In the genomic region with DNA sequence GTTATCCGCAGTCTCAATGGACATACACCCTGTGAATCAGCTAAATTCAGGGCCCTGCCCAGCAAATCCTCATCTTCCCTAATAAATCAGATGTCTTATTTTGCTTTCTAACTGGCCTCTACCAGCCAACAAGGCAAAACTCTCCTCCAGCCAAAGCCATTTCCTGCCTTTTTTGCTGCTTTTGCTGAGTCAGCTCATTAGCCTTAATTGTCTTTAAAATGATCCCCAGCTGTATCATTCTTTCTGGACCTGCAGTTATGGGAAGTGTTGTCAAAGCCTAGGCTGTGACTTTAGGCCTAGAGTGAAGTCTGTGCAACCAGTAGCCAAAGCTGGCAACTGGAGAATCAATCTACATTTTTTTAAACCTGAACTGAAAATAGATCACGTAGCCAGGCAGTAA, we compare ENCODE assay signal across 25 mouse cellular contexts.
"Had no signal": no experiment of that assay in that cellular context is flagged by ENCODE, and none has a peak within 500 bp of the region (broad histone marks: within the 10 kb centered on the region; RNA-seq: fewer than 3 reads in every experiment).

No protein-coding gene starts in this region.

- H3K4me2 ChIP-seq: heart, embryonic 11.5 days; hindbrain, embryonic 12.5 days; hindbrain, embryonic 14.5 days; intestine, embryonic 15.5 days; limb, embryonic 13.5 days; limb, embryonic 15.5 days; liver, embryonic 12.5 days had no signal

- H3K27me3 ChIP-seq: hindbrain, embryonic 12.5 days; intestine, embryonic 15.5 days; limb, embryonic 13.5 days; limb, embryonic 15.5 days; liver, embryonic 12.5 days had no signal

- H3K9ac ChIP-seq: hindbrain, embryonic 12.5 days; hindbrain, embryonic 14.5 days; intestine, embryonic 15.5 days; limb, embryonic 13.5 days; limb, embryonic 15.5 days; liver, embryonic 12.5 days had no signal

- H3K9me3 ChIP-seq: intestine, embryonic 15.5 days; limb, embryonic 15.5 days; liver, embryonic 12.5 days had no signal

- H3K36me3 ChIP-seq: hindbrain, embryonic 10.5 days; hindbrain, embryonic 12.5 days; intestine, embryonic 15.5 days; limb, embryonic 13.5 days; limb, embryonic 15.5 days; liver, embryonic 12.5 days had no signal

- H3K4me1 ChIP-seq: hindbrain, embryonic 10.5 days; hindbrain, embryonic 12.5 days; intestine, embryonic 15.5 days; limb, embryonic 13.5 days; limb, embryonic 15.5 days; liver, embryonic 12.5 days had no signal

- DNase-seq: gastrocnemius, adult 2 months; gastrocnemius, postnatal 10 days; gastrocnemius, postnatal 25 days; heart, adult 18-20 months; heart, postnatal 10 days; heart, postnatal 4 days; kidney, adult 18-20 months; kidney, adult 8-10 months; kidney, postnatal 10 days; kidney, postnatal 25 days; kidney, postnatal 4 days; layer of hippocampus, postnatal 36 days; left cerebral cortex, postnatal 4 days had no signal

- H3K4me3 ChIP-seq: gastrocnemius, adult 2 months; hindbrain, embryonic 10.5 days; hindbrain, embryonic 12.5 days; intestine, embryonic 15.5 days; layer of hippocampus, adult 2 months; limb, embryonic 13.5 days; limb, embryonic 15.5 days; liver, embryonic 12.5 days had no signal

- ATAC-seq: hindbrain, embryonic 16.5 days; inflammation-experienced regulatory T-cells, adult 6 months; intestine, embryonic 15.5 days; intestine, postnatal 0 days; liver, embryonic 12.5 days had no signal

- H3K27ac ChIP-seq: gastrocnemius, adult 2 months; hindbrain, embryonic 10.5 days; hindbrain, embryonic 12.5 days; hindbrain, embryonic 14.5 days; intestine, embryonic 15.5 days; layer of hippocampus, adult 2 months; limb, embryonic 13.5 days; limb, embryonic 15.5 days; liver, embryonic 12.5 days had no signal
